Mouse (Mus musculus): ENCODE results near the gene Bicra.

Gene Bicra

DNA sequence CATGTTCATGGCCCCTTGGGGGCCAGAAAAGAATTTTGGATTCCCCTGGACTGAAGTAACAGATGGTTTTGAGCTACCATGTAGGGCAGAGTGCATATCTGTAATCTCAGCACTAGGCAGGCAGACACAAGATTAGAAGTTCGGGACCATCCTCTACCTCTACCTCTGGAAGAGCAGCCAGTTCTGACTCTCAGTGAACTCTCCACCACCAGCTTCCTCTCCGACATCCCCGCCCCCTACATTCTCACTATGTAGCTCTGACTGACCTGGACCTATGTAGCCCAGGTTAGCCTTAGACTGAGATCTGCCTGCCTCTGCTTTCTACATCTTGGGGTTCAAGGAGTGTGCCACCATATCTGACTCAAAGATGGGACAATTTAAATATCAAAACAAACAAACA lies 81.2 kb downstream of the Bicra start:
- no peak for DNase-seq

- no peak for DNase-seq
These were observed 83.7 kb downstream of the Bicra start for GRCm38 (mm10) chr7:15963798-15964652.

GRCm38 (mm10) chr7:15962311-15963288 lies 85.1 kb downstream of the Bicra start:
- DNase-seq = peak; percentile 37

GRCm38 (mm10) chr7:15961798-15962197 lies 85.9 kb downstream of the Bicra start:
- DNase-seq = no peak

GRCm38 (mm10) chr7:15961239-15961638 lies 86.5 kb downstream of the Bicra start:
- no peak for DNase-seq

DNA sequence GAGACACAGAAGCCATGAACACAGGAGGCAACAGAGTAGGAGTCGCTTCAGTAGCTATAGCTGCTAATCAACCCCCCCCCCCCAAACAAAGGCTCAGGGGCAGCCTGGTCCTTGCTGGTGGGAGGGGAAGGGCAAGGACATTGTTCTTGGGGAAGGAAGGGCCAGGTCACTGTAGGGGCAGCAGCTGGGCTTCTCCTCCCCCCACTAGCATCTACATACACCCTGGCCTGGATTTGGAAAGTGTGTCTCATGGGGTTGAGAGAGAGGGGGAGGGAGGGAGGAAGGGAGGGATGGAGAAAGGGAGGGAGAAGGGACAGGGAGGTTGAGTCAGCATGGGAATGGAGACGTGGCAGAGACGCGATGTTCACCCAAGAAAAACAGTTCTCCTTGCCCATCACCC lies 87.0 kb downstream of the Bicra start:
- no peak for DNase-seq

DNA sequence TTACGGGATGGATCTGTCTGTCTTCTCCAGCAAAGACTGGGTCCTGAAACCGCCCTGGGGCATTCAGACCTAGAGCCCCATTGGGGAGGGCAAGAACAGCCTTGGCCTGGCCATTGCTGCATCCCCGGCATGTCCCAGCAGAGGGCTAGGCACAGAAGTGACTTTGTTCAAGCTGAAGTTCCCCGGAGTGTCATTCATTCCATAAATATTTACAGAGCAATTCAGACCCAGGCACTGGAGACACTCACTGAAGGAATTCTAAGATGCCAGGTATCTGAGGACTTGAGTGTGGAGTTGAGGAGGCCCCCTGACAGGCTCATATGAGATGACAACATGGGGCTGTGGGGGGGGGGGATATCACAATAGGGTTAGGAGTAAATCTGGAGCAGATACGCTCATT lies 91.6 kb downstream of the Bicra start:
- no peak for DNase-seq

GRCm38 (mm10) chr7:15955509-15955908 lies 92.2 kb downstream of the Bicra start:
- no peak for DNase-seq

- DNase-seq = peak; percentile 65
These were observed 92.7 kb downstream of the Bicra start for GRCm38 (mm10) chr7:15954978-15955443.

DNA sequence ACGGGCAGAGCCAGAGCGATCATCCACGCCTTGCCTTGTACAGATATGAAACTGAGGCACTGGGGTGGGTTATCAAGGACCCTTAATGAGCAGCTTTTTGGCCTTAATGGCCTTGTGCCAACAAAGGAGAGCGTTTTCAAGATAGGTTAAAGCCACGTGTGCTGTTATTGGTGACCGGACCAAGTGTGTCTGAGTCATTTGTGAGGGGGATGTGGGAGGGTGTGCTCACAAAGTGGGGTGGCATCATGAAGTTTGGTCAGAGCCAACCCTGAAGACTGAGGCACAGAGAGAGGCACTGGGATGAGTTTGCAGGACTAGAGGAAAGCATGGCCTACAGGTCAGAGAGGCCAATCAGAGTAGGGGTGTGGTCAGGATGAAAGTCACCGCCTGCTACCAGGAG lies 93.3 kb downstream of the Bicra start:
- no peak for DNase-seq

- no peak for DNase-seq
These were observed 94.2 kb downstream of the Bicra start for GRCm38 (mm10) chr7:15953307-15954074.

DNA sequence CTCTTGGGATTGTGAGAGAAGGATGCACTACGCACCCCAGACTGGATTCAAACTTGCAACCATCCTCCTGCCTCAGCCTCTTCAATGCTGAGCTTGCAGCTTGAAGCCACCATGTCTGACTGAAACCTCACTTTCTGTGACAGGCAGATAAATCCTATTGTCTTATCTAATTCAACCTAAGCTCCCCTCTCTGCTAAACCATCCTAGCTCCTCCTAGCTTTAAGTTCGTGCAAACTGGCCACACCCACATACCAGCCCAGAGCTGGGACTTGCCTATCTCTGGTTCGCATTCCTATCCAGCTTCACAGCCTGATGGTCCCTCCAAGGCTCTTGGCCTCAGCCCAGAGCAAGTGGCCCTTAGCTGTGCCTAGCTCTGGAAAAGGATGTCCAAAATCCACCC lies 95.3 kb downstream of the Bicra start:
- no peak for DNase-seq

- no peak for DNase-seq
These were observed 97.7 kb downstream of the Bicra start for GRCm38 (mm10) chr7:15950008-15950407.

DNA sequence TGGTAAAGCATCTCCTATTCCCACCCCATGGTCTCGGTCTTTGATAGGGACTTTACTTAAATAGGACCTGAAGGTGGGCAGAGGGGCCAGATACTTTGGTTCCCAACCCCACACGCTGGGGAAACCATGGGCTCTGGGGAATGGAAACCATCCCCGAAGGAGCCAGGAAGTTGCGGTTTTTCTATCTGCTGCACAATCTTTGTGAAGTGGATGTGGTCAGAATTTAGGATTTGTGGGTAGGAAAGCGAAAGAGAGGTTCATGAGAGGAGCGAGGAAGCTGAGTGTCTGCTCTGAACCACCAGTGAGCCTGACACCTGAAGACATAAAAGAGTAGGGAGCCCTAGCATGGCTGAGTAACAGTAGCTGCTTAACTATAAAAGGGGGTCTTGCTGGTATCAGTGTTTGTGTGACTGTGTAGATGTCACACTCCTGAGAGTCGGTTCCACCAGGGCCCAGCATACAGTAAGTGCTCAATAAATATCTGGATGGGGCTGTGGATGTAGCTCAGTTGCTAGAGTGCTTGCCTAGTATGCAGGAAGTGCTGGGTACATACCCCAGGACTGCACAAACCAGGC lies 98.4 kb downstream of the Bicra start:
- no peak for DNase-seq

- peak; percentile 90 for DNase-seq
These were observed 99.3 kb downstream of the Bicra start for GRCm38 (mm10) chr7:15948381-15948941.

DNA sequence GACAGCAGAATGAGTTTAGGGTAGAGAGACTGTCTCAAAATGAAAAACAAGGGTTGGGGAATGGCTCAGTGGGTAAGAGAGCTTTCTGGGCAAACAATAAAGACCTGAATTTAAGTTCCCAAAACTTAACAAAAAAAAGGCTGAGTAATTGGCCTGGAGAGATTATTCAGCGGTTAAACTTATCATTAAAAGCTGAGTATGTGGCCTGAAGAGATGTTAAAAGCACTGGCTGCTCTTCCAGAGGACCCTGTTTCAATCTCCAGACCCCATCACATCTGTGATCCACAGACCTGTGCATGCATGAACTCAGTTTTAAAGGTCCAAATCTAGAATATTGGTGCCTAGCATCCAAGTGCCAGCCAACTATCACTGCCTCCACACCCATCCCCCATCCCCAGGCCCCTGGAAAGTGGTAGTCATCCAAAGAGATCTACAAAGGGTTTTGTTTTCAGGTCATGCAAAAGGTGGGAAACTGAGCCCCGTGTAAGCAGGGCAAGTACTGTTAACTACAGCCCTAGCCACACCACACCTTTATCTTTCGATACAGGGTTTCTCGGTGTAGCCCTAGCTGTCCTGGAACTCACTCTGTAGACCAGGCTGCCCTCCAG lies 100.0 kb downstream of the Bicra start:
- no peak for DNase-seq

GRCm38 (mm10) chr7:15945721-15946536 lies 101.8 kb downstream of the Bicra start, which contains the start of gene Nop53:
TSS of gene Nop53 (minus strand) at chr7:15946074.
- DNase-seq = peak; percentile 98

- DNase-seq = no peak
These were observed 102.5 kb downstream of the Bicra start for GRCm38 (mm10) chr7:15945211-15945610.

DNA sequence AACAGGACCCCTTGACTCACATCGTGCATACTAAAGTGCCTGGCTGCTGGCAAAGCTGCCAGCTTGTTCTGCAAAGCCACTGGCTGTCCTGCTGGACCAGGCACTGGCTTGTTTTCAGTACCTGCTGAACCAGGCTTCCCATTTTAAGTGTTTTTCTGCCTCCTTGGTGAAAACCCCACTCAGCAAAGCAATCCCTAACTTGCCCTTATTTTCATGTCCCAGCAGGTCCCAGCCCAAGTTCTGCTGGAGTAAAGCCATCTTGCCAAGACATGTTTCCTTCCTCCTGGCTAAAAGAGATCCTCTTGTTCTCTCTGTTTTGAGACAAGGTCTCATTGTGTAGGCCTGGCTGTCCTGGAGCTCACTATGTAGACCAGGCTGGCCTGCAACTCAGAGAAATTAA lies 103.4 kb downstream of the Bicra start:
- no peak for DNase-seq

- DNase-seq = no peak
These were observed 109.1 kb downstream of the Bicra start for GRCm38 (mm10) chr7:15938621-15939020.

DNA sequence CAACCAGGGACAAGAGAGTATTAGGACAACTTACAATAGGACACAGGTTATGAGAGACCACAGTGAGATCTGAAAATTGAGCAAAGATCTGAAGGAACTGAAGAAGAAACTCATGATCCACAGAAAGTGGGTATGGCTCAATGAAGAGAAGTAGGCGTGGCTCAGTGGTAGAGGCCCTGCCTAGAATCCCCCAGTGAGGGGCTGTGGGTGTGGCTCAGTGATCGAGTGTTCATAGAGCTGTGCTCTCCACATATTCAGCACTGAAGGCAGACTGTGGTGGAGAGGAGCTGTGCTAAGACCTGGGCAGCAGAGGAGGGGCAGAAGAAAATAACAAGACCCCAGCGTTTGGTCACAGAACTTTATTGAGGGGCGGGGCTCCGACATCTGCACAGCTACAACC lies 110.2 kb downstream of the Bicra start:
- no peak for DNase-seq
